Mouse (Mus musculus): ENCODE measurements at regions not wholly inside any gene's neighbourhood (a gene's known extent, or its start where the extent isn't known, plus 50 kb on each side); places are given as distances from the start of the nearest gene placed in this dataset.

DNA sequence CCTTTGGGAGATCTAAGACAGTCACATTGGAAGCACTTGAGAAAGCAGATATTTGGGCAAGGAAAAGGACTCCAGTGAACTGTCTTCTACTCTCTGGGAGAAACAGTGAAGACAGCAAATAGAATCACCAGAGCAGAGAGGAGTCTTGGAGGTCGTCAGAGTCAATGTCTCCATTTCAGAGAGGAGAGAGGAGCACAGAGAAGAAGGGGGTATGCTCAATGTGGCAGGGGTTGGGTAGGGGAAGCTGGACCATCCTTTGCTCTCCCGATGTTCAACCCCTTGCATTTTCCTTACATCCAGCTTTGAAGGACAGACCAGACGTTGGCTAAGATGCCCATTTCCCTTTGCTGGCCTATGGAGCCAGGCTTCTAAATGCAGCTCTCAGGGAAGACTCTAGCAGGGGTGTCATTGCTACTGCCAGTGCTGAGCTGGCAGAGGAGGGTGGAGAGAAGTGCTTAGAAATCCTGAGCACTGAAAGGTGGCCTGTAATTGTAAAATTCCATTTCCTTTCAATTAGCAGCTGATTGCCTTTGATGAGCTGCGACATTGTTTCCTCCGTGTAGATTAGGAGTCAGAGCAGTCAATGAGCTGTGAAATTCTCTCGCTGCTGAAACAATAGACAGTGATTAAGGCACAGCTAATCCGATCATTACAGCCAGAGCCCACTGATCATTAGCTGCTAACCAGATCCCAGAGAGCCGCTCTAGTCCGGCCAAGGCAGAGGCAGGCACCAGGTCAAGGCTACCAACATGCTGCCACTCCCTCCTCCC is 449.7 kb downstream of the Insc start:
- DNase-seq (ENCODE audit: low spot score) = no peak

DNA sequence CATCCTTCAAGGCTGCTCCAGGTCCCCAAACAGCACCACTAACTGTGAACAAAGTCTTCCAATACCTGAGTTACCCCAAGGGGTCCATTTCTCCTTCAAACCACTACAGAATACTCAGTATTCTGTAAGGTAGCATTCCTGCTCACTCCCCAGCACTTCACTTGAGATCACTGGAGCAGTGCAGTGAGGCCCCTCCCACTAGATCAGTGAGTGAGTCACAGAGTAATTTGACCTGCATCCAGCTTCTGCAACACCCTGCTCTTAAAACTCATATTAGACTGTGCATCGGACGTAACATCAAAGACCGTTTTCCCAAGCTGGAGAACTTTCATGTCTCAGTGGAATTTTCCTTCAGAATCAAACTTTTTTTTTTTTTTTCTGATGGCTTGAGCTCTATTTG is 461.4 kb downstream of the Insc start:
- no peak for DNase-seq (ENCODE audit: low spot score)

DNA sequence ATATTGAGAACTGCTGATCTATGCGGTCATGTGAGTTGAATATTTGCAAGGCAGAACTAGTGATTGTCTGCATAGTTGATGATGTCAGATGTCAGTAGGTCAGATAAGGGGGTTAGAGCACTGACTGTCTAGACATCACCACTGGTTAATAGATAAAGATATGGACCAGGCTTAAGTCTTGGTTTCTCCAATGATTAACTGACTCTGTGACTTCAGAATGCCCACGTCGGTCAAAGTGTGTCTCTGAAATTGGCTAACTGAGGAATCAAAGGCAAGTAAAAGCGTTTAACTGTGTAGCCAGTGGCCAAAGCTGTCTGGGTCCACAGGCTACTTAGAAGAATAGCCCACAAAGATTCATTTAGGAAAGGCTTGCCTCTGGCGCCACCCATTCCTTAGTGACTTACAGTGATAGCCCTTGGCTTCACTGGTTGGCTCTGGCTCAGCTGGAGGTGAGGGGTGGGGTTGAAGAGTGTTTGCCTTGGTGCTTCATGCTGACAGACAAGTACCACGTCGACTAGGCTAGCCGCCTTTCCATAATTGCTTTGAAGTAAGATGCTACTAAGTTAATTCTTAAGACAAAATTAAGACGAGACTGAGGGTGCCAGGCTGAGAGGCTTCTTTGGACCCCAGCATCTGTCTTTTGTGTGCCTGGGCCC is 463.1 kb downstream of the Insc start:
- no peak for DNase-seq (ENCODE audit: low spot score)

DNA sequence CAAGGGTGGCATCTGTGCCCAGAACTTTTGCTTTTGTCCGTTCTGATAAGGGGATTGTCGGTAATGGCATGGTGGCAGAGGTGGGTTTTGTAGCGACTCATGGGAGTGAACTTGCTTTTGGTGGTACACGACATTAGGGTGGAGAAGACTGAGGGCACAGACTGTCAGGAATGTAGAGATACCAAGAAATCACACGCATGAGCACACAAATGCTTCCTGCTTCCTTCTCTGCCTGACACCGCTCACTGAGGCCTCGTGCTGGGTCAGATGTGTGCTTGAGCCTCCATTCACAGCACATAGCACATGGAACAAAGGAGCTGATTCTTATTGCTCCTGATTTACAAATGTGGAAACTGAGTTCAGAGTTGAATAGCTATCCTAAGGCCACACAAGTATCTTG is 465.3 kb downstream of the Insc start:
- DNase-seq (ENCODE audit: low spot score) = no peak

DNA sequence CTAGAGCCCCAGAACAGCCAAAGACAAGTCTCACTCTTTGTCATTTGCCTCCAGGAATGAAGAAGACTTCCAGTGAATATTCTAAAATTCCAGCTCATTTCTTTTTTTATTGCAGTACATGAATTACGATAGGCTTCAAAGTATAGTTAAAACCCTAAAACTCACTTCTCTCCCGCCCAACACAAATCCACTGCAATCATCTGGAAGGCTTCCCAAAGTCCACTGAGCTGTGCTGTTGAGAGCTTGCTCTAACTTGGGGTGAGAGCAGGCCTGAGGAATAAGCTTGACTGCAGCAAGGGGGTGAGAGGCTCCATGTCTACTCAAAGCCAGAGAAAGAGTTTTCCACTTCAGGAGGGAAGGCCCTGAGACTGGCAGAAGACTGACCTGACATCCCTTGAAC is 466.5 kb downstream of the Insc start:
- no peak for DNase-seq (ENCODE audit: low spot score)

DNA sequence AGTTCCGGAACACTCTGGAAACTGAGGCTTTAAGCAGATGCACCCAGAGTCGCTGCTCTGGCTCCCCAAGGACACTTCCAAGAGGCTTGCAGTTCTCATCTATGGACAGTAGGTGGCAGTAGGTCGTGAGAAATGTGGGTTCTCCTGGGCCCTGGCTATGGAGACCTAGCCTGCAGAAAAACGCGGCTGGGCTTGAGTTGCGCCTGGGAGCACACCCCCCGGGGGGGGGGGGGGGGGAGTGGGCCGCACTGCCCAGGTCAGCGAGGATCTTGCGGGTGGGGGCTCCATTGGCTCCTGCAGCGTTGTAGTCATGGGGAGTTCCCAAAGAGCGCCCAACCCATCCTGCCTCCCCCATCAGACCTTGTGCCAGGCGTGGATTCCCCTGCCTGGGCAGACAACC is 473.3 kb downstream of the Insc start:
- DNase-seq (ENCODE audit: low spot score) = peak; percentile 51

DNA sequence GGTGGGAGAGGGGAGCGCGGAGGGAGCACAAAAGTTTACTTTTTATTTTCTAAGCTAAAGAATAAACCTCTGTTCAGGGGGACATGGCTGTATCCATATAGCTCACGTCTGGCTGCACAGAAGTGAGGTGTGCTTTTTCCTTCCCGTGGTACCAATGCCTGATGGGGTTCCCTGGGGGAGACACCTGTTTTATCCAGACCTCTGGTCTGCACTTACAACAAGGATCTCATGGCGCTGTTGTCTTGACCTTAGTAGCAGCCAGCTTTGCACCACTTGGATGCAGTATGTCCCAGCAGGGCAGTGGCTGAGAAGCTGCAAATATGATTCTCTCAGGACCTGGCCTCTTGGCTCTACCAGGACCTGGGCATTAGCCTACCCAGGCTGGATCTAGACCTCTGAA is 473.8 kb downstream of the Insc start:
- no peak for DNase-seq (ENCODE audit: low spot score)

DNA sequence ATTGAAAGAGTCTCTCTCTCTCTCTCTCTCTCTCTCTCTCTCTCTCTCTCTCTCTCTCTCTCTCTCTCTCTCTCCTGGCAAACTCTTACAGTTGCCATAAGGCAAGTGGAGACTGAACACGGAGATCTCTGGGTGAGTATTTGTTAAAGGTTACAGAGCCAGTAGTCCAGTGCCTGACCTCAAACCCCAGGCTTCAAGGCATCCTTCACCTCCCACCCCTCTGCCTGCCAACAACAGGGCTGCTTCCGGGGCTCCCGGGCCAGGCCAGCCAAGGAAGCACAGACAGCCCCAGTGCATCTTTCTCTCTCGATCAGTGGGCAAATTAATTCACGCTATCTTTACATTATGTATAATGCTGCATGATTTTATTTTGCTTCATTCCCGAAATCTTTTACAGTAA is 474.2 kb downstream of the Insc start:
- no peak for DNase-seq (ENCODE audit: low spot score)

DNA sequence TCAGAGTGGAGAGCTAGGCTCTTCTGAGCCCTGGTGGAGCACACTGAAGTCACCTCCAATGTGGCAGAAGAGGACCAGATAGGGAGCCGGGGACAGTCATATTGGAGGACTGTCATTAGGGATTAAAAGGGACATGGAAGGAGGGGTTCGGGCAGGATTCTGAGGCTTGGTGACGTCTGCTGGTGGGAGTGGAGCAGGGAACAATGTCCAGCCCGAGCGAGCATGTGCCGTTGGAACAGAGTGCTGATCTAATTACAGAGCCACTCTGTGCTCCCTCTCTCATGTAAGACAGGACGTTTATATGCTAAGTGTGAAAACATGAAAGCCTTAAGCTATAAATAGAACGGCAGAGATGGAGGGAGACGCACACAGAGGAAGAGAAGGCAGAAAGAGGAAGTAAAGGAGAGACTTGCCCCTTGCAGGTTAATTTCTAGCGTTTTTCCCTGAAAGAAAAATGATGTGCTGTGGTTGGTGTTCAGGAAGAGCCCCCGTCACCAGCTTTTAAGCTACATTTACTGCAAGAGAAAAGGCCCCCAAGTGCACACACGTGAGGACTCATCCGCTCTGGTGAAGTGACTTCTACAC is 475.2 kb downstream of the Insc start:
- DNase-seq (ENCODE audit: low spot score) = no peak

DNA sequence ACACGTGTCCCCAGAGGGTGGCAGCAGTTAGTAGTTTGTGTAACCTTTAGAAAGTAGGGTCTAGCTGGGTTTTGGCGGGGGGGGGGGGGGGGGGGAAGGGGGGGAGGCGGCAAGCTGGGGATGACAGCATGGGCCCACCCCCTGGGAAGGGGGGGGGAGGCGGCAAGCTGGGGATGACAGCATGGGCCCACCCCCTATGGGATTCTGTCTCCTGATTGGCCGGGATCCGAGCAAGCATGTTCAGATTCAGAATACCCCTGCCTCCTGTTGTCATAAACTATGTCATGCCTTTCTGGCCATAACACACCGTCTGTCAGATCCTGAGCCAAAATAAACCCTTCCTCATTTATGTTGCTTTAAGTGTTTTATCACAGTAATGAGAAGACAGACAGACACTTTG is 479.1 kb downstream of the Insc start:
- no peak for DNase-seq (ENCODE audit: low spot score)

DNA sequence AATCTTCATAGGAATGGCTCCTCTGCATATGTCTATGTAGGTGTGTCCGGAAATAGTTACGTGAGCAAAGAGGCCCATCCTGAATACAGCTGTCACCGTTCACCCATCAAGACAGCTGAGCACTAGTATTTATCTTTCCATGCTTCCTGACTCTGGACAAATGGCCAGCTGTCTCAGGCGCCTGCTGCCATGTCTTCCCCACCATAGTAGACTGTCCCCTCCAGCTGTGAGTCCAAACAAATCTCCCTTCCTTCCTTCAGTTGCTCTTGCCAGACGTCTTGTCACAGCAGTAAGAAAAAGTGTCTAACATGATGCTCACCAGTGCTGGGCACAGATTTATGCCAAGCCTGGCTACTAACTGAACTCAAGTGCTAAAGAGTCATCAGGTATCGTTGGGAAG is 487.0 kb downstream of the Insc start:
- no peak for DNase-seq (ENCODE audit: low spot score)

DNA sequence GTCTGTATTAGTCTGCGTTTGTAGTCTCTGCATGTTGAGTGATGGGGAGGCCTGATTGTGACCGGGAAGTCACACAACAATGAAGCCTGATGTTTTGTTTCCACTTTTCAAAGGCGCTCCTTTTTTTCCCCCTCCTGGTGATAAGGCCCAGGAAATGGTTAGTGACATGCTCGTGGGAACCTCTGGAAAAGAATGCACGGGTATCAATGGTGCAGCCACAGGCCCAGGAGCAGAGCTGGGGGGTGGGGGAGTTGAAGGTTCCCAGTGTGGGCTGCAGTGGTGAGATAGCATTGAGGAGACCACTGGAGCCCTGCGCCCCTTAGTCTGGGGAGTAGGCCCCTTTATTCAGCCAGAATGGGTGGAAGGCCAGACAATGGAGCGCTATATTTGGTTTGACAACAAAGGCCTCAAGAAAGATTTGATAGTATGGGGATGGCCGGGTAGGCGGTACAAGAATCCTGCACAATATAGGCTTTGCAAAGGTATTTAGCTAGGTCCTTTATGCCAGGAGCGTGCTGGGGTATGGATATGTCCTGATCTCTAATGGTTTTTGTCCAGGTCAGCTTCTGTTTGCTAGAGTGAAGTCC is 490.4 kb downstream of the Insc start:
- DNase-seq (ENCODE audit: low spot score) = no peak

DNA sequence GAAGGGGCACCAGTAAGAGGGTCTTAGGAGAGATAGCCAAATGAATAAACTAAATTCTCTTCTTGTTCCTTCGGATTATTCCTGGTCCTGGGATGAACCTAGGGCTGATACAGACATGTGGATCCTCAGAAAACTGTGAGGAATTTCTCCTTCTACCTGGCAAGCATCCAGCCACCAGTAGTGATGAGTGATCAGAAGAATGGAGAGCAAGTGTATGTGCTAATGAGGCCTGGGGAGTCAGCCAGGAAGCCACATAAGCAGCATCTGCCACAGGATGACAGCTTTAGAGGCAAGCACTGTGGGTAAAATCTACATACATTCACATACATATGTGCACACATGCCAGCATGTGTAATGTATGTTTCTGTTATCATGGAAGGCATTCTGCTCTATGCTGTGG is 493.6 kb downstream of the Insc start:
- no peak for DNase-seq (ENCODE audit: low spot score)

DNA sequence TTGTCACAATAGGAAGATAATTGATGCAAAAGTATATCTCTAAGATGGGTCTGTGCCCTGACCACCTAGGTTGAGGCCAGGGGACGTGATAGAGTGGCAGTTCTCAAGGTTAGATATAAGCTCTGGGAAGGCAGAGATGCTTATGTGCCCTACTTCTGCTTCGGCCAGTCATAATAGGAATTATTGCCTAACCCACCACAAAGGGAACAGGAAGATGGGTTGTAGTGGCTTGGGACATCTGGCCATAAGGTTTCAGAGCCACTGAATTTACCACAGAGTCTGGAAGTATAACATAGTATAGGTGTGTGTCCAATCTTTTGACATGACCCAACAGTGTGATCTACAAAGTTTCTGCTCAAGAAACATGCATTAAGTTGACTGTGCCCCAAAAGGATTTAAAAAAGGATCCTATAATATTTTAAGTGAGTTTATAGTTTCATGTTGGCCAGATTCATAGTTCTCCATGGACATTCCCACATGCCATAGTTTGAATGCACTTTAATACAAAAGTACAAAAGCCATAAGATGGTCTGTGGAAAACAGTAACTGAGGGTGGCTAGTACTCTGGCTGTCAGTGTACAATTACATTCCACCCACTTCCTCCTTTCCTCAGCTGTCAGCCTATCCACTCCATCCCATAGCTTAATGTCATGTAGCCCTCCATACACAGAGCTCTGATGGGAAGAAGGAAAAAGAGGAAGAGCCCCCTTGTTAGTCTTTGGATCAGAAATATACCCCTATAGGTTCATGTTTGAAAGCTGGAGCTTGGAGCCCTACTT is 508.3 kb downstream of the Insc start:
- no peak for DNase-seq (ENCODE audit: low spot score)

DNA sequence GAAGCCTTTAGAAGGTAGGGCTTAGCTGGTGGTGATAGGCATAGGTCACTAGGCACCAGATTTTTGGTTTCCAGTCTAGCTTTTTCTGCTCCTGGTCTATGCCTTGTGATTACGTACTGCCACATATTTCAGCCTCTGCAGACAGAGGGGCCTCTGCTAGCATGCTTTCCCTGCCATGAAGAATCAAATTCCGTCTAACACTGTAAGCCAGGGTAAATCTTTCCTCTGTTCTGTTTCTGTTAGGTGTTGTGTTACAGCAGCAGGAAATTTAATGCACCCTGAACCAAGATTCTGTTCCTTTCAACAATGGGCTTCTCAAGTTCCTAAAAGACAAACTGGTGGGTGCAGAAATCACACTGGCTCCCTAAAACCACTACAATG is 508.9 kb downstream of the Insc start:
- DNase-seq (ENCODE audit: low spot score) = no peak

DNA sequence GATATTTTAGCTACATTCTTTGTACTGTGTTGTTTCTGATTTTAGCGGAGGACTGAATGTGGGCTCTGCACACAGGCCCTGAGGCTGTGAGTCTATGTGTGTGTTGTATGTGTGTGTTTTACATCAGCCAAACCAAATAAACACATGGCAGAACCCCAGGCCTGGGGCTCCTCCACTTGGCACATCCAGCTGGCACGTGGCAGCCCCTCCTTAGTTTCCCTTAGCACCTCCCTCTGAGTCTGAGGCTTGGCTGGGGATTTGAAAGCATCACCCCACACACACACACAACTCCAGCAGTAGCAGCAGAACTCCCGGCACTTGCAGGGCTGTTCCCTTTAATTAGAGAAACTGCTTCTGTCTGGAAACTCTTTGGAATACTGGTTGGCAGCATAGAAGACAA is 515.1 kb downstream of the Insc start:
- no peak for DNase-seq (ENCODE audit: low spot score)

DNA sequence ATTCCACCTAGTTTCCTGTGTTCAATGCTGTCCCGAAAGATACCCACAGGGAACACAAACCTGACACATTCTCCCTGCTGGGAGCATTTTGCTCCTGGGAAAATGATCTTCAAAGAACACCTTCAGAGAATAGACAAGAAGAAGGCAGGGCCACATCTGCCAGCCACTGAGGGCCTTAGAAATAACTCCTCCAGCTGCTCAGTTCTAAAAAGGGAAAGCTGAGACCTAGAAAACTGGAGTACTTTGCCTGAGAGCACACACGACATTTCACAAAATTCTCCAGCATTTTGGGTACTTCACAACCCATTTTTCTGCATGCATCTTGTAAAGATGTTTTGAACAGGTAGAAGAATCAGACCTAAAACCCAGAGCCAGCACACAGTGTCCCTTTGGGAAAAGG is 519.6 kb downstream of the Insc start:
- DNase-seq (ENCODE audit: low spot score) = no peak

DNA sequence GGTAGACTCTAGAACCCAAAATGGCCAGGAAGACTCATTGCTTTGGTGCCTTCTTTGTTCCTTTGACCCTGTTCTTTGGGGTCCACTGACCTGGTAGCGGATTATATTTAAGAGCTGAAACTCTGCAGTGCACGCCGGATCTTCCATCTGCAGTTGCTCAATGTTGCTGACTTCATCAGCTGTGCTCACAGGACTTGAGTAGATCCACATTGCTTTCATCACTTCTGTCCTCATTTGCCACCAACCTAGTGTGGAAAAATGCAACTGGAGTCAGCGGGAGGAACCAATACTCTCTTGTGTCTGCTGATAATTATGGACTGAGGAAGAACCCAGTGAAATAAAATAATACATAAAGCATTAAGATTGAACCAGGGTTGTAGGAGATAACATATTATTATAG is 522.6 kb downstream of the Insc start:
- no peak for DNase-seq (ENCODE audit: low spot score)

DNA sequence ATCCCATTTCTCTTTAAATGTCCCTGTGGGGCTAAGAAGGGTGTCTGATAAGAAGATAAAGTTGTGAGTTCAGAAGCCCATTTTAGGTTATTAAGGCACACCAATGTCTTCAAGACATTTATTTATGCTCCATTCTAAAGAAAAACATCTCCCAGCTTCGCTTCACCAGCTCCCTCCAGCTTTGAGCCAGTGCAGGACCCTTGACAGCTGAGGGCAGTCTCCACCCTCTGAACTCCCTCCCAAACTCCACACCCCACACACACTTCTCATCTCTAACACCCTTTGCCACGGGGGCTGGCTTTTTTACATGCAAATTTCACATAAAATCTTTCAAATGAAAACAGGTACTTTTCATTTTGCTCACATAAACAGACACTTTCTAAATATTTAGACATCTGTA is 527.3 kb downstream of the Insc start:
- DNase-seq (ENCODE audit: low spot score) = no peak

DNA sequence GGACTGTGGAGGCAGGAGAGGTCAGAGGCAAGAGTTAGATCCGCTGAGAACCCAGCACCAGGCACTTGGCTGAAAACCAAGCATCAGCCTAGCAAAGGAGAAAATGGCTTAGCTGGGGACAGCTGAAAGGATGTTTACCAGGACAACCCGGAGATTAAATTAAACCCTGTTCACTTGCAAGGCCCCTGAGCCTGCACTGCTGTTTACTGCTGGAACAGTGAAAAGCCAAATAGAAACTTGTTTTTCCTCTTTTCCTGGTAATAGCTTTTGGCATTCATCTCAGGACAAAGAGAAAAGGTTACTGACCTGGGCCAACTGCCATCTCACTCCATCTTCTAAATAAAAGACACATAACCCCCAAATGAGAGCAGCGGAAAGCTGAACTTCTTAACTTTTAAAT is 531.3 kb downstream of the Insc start:
- no peak for DNase-seq (ENCODE audit: low spot score)

DNA sequence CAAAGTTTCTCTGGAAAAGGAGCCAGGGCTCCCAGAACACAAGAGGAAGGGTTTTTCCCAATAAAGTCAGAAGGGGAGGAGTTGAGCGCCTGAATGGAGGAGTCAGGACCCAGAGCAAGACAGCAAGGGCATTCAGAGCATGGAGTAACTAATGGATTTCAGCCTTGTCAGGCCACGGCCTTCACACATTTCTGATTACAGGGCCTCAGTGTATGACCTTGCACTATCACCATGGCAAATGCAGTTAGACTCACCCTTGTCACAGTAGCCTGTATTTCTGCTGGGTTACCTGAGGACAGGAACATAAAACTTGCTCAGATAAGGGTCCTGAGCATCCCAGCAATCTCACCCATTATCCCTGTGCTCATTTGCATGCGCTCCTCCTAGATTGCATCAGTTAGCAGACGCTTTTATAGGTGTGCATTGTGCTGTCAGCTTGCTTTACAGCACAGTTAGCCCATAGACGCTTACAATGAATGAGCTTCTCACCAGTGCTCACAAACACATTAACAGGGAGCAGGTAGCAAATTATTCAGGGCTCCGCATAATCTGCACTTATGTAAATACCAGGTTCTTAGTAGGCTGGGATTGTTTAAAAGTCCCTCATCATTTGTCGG is 547.4 kb downstream of the Insc start:
- no peak for DNase-seq (ENCODE audit: low spot score)

DNA sequence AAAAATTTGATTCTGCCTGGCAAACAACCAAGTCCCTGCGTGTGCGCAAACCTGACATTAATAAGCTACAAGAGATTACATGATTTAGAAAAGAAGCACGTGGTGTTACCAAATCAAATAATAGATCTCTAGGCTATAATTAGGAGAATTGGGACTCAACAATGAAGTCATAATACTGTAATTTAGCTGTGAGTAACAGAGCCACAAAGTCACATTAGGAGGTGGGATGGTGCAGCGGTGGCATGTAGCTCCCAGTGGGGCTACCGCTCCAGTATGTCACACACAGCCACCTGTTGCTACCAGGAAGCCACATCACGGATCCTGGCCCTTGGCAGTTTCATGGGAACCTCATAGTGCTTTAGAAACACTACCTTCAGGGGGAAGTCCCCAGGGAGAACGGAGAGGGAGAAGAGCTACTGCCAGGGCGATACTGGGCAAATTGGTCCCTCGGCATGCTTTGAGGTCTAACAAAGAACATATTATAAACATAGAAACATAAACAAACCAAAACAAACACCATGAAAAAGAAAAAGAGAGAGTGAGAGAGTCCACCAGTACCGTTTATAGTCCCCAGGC is 551.2 kb downstream of the Insc start:
- DNase-seq (ENCODE audit: low spot score) = no peak
